Mouse (Mus musculus) limb, embryonic 15.5 days (tissue): ENCODE data around the gene Arhgap35. TPM values are rescaled to one million over a fixed set of nuclear protein-coding genes. Genes with fewer than 3 reads are reported as not detected.

ENCODE experiments used
- ATAC-seq: fragments of 200-750 bp; cut with Nextera tagmentation; 2 replicates; pipeline ENCODE4 v1.8.0; 2017; ENCODE audit warnings: low read depth, moderate TSS enrichment; ENCODE audit not compliant: insufficient number of reproducible peaks, low FRiP score, low TSS enrichment
- H3K27ac ChIP-seq: fragments of 300-500 bp; sonication (generic); 2 replicates; pipeline ENCODE4 v1.5.1; 2015; ENCODE audit warnings: moderate library complexity, mild to moderate bottlenecking, inconsistent platforms
- H3K27me3 ChIP-seq: fragments of 300-500 bp; sonication (generic); 2 replicates; pipeline ENCODE4 v1.6.1; 2015; ENCODE audit warnings: inconsistent platforms
- H3K36me3 ChIP-seq: fragments of 300-500 bp; sonication (generic); 2 replicates; pipeline ENCODE4 v1.6.1; 2015; ENCODE audit warnings: inconsistent platforms
- H3K4me1 ChIP-seq: fragments of 300-500 bp; sonication (generic); 2 replicates; pipeline ENCODE4 v1.6.1; 2015; ENCODE audit warnings: inconsistent platforms
- H3K4me2 ChIP-seq: fragments of 300-500 bp; sonication (generic); 2 replicates; pipeline ENCODE4 v1.6.1; 2015; ENCODE audit warnings: mild to moderate bottlenecking, inconsistent platforms
- H3K4me3 ChIP-seq: fragments of 300-500 bp; sonication (generic); 2 replicates; pipeline ENCODE4 v1.5.1; 2015; ENCODE audit warnings: mild to moderate bottlenecking, inconsistent platforms
- H3K9ac ChIP-seq: fragments of 300-500 bp; sonication (generic); 2 replicates; pipeline ENCODE4 v1.6.1; 2015; ENCODE audit warnings: inconsistent platforms
- H3K9me3 ChIP-seq: fragments of 300-500 bp; sonication (generic); 2 replicates; pipeline ENCODE4 v1.6.1; 2016; ENCODE audit warnings: inconsistent platforms
- WGBS: fragments of 180-500 bp; shearing (Covaris S2); methylation state at CpG from one replicate; pipeline ENCODE4 v1.1.7; 2015; 5-methylcytosine and 5-hydroxymethylcytosine counted together
- polyA plus RNA-seq: library from polyadenylated mRNA; unstranded; fragments of >200 nt; fragmentation: Nextera tagmentation; extraction: Ambion mirVana; gene quantifications from 2 replicates; pipeline ENCODE4 v1.2.1, GENCODE M21; 2015

Arhgap35 gene
- polyA plus RNA-seq, 1 experiment from 2014 or later, result 15.7 TPM

DNA sequence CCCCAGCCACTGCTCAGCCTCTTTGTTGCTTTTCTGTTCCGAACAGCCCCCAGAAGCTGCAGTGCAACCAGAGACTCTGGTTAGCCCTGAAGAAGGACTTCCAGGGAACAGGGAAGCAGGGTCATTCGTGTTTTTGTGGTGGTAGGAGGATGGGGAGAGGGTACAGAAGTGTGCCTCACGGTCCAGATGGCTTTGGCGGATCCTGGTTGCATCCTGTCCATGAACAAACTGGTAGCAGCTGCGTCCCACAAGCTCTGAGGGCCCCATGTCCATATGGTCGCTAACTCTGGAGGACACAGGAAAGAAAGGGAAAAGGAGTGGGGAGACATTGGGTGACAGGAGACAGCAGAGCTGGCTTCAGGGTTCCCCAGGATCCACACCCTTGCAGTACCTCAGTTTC, 153.6 kb downstream of the Arhgap35 start:
- no peak overlapping the region for H3K27ac ChIP-seq
- H3K36me3 ChIP-seq, result no peaks in the 10 kb centered on the region
- peaks cover 18% of the 10 kb centered on the region; the same call in 1 of the 2 replicates for H3K27me3 ChIP-seq
- no peak overlapping the region for H3K4me3 ChIP-seq
- WGBS, result 60% methylated on average over 6 of the region's 6 CpGs
- no peak overlapping the region for H3K9ac ChIP-seq
- ATAC-seq, result no peak
- H3K4me1 ChIP-seq, result no peaks in the 10 kb centered on the region
- no peak overlapping the region for H3K4me2 ChIP-seq
- no peaks in the 10 kb centered on the region for H3K9me3 ChIP-seq

- WGBS, result 56% methylated on average over 13 of the region's 13 CpGs
- no peaks in the 10 kb centered on the region for H3K9me3 ChIP-seq
- peaks cover 18% of the 10 kb centered on the region; the same call in 1 of the 2 replicates for H3K27me3 ChIP-seq
- H3K36me3 ChIP-seq, result 0 out of 2 replicates have a peak, but pooled peaks cover 2% of the 10 kb centered on the region
- H3K4me1 ChIP-seq, result no peaks in the 10 kb centered on the region
- no peak for ATAC-seq
- no peak overlapping the region for H3K4me2 ChIP-seq
- H3K9ac ChIP-seq, result no peak overlapping the region
- no peak overlapping the region for H3K27ac ChIP-seq
- no peak overlapping the region for H3K4me3 ChIP-seq
Observed at GRCm38 (mm10) chr7:16460566-16460965, 154.2 kb downstream of the Arhgap35 start.

DNA sequence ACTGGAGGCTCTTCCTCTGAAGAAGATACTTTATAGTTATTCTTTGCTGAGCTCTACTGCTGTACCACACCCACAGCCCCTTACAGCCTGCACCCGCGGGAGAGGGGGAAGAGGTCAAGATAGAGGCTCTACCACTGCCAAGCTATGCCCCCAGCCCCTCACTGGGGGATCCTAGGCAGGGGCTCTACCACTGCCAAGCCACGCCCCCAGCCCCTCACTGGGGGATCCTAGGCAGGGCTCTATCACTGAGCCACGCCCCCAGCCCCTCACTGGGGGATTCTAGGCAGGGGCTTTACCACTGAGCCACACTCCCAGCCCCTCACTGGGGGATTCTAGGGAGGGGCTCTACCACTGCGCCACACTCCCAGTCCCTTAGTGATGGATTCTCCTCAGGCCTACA, 158.5 kb downstream of the Arhgap35 start:
- Histone ChIP-seq H3K9ac (no peak overlapping the region), H3K4me1 (peaks cover 10% of the 10 kb centered on the region), H3K27ac (no peak overlapping the region), H3K27me3 (peaks cover 8% of the 10 kb centered on the region; the same call in 1 of the 2 replicates), H3K4me3 (no peak overlapping the region), H3K36me3 (0 out of 2 replicates have a peak, but pooled peaks cover 3% of the 10 kb centered on the region), H3K9me3 (no peaks in the 10 kb centered on the region), H3K4me2 (no peak overlapping the region)
- WGBS, result 84% methylated on average over 5 of the region's 5 CpGs
- no peak for ATAC-seq

GRCm38 (mm10) chr7:16455016-16455415, 159.8 kb downstream of the Arhgap35 start:
- no peak overlapping the region for H3K4me2 ChIP-seq
- no peak overlapping the region for H3K9ac ChIP-seq
- ATAC-seq, result no peak
- H3K36me3 ChIP-seq, result 0 out of 2 replicates have a peak, but pooled peaks cover 3% of the 10 kb centered on the region
- no peak overlapping the region for H3K27ac ChIP-seq
- H3K27me3 ChIP-seq, result no peaks in the 10 kb centered on the region
- H3K9me3 ChIP-seq, result no peaks in the 10 kb centered on the region
- peaks cover 10% of the 10 kb centered on the region for H3K4me1 ChIP-seq
- 93% methylated on average over 14 of the region's 14 CpGs for whole genome bisulfite sequencing
- H3K4me3 ChIP-seq, result no peak overlapping the region

- peak overlapping the region; percentile 58 for H3K27ac ChIP-seq
- peak overlapping the region; percentile 95 for H3K4me2 ChIP-seq
- H3K9ac ChIP-seq, result peak overlapping the region; percentile 62
- WGBS, result under 1% methylated on average over 23 of the region's 23 CpGs
- H3K27me3 ChIP-seq, result no peaks in the 10 kb centered on the region
- H3K36me3 ChIP-seq, result 0 out of 2 replicates have a peak, but pooled peaks cover 3% of the 10 kb centered on the region
- H3K4me1 ChIP-seq, result peaks cover 10% of the 10 kb centered on the region
- H3K9me3 ChIP-seq, result no peaks in the 10 kb centered on the region
- H3K4me3 ChIP-seq, result peak overlapping the region; percentile 65
- ATAC-seq, result peak; percentile 46
Observed at GRCm38 (mm10) chr7:16453118-16453711, 161.6 kb downstream of the Arhgap35 start.

DNA sequence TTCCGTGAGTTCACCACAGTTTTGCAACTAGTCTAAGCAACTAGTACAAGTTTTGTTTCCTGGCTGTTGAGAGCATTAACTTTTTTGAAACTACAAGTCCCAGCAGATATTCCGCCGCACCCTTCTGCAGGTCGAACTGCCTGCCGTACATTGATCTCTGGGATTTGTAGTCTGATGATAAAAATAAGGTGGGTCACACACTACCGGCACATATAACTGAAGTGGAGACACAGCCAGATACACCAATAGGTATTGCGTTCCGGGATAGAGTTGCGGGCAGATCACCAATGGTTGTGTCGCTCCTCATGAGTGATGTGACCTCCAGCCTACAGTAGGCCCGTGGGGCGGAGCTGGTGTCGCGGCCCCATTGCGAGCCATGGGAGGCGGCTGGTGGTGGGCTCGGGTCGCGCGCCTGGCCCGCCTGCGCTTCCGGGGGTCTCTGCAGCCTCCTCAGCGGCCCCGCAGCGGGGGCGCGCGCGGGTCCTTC, 162.2 kb downstream of the Arhgap35 start, which contains the start of gene Tmem160:
TSS of gene Tmem160 (plus strand) at position 193 of the 487 bp plus-strand sequence.
- under 1% methylated on average over 30 of the region's 30 CpGs for WGBS
- H3K9ac ChIP-seq, result peak within 1 kb of the TSS; percentile 62
- peak within 1 kb of the TSS; percentile 58 for H3K27ac ChIP-seq
- peak within 1 kb of the TSS; percentile 95 for H3K4me2 ChIP-seq
- H3K4me3 ChIP-seq, result peak within 1 kb of the TSS; percentile 65
- no peaks in the 10 kb centered on the region for H3K27me3 ChIP-seq
- no peaks in the 10 kb centered on the region for H3K9me3 ChIP-seq
- H3K4me1 ChIP-seq, result peaks cover 10% of the 10 kb centered on the region
- H3K36me3 ChIP-seq, result 0 out of 2 replicates have a peak, but pooled peaks cover 3% of the 10 kb centered on the region
- ATAC-seq, result peak; percentile 97

GRCm38 (mm10) chr7:16451656-16452055, 163.1 kb downstream of the Arhgap35 start:
- Histone ChIP-seq H3K4me2 (no peak overlapping the region), H3K4me3 (no peak overlapping the region), H3K36me3 (0 out of 2 replicates have a peak, but pooled peaks cover 3% of the 10 kb centered on the region), H3K27me3 (no peaks in the 10 kb centered on the region), H3K4me1 (peaks cover 10% of the 10 kb centered on the region), H3K9me3 (no peaks in the 10 kb centered on the region), H3K27ac (no peak overlapping the region), H3K9ac (no peak overlapping the region)
- 84% methylated on average over 6 of the region's 6 CpGs for WGBS
- no peak for ATAC-seq

Other genes starting within 250 kb of the Arhgap35 start
- gene Sae1, start 227.2 kb downstream of the Arhgap35 start, polyA plus RNA-seq, result 282 and 287 TPM in 2 replicates
- gene Zc3h4, start 214.1 kb downstream of the Arhgap35 start, polyA plus RNA-seq, result 12.3 and 14.1 TPM in 2 replicates
- 36.6 and 39.2 TPM in 2 replicates for gene Tmem160, start 162.2 kb downstream of the Arhgap35 start, polyA plus RNA-seq
- 0.20 and 0.22 TPM in 2 replicates for gene Npas1, start 137.3 kb downstream of the Arhgap35 start, polyA plus RNA-seq
- gene Ceacam15, start 60.7 kb upstream of the Arhgap35 start, polyA plus RNA-seq, result not detected in 2 replicates
- not detected in 2 replicates for gene Ceacam9, start 106.9 kb upstream of the Arhgap35 start, polyA plus RNA-seq
- gene Ap2s1, start 123.4 kb upstream of the Arhgap35 start, polyA plus RNA-seq, result 253 and 283 TPM in 2 replicates
- gene Slc1a5, start 166.3 kb upstream of the Arhgap35 start, polyA plus RNA-seq, result 32.5 and 39.5 TPM in 2 replicates
- 85.8 and 96.1 TPM in 2 replicates for gene Strn4, start 200.9 kb upstream of the Arhgap35 start, polyA plus RNA-seq
- 25.8 and 27.1 TPM in 2 replicates for gene Fkrp, start 201.7 kb upstream of the Arhgap35 start, polyA plus RNA-seq
- gene Prkd2, start 227.9 kb upstream of the Arhgap35 start, polyA plus RNA-seq, result 20.5 and 21.9 TPM in 2 replicates